Mouse (Mus musculus) MEL (cell line): Measurements from ENCODE around the gene Irx3.

Experiments used
- CTCF ChIP-seq, 3 experiments: IDR thresholded peaks in 2 of 3; conservative IDR thresholded peaks in 1 of 3; 2 replicates each; pipeline ENCODE4 v1.5.1; 2011 to 2012; ENCODE audit warnings: low read length in 3 of 3, low read depth in 2 of 3, mild to moderate bottlenecking in 2 of 3, improper control_type of control experiment in 1 of 3, inconsistent platforms in 1 of 3, mixed read lengths in 1 of 3, moderate library complexity in 1 of 3; ENCODE audit not compliant: control insufficient read depth in 1 of 3, insufficient read depth in 1 of 3, poor library complexity in 1 of 3, severe bottlenecking in 1 of 3
- E2F4 ChIP-seq: IDR thresholded peaks from 2 replicates; pipeline ENCODE4 v1.6.1; 2011; ENCODE audit warnings: low read depth, low read length, improper control_type of control experiment, borderline replicate concordance
- KAT2A ChIP-seq: conservative IDR thresholded peaks from 2 replicates; pipeline ENCODE4 v1.6.1; 2012; ENCODE audit warnings: low read depth, low read length, improper control_type of control experiment, inconsistent platforms
- MAZ ChIP-seq: IDR thresholded peaks from 2 replicates; pipeline ENCODE4 v1.6.1; 2012; ENCODE audit warnings: low read depth, mild to moderate bottlenecking, inconsistent platforms, low read length, improper control_type of control experiment
- NRF1 ChIP-seq: IDR thresholded peaks from 2 replicates; pipeline ENCODE4 v1.6.1; 2014; ENCODE audit warnings: low read depth, mild to moderate bottlenecking, inconsistent platforms, low read length, improper control_type of control experiment, moderate library complexity; ENCODE audit not compliant: poor library complexity, insufficient read depth, severe bottlenecking
- POLR2A ChIP-seq, 2 experiments: IDR thresholded peaks; 2 replicates each; pipeline ENCODE4 v1.6.1; 2011 to 2012; ENCODE audit warnings: low read length in 2 of 2, mild to moderate bottlenecking in 2 of 2, control low read depth in 1 of 2, improper control_type of control experiment in 1 of 2, low read depth in 1 of 2, moderate library complexity in 1 of 2; ENCODE audit not compliant: control insufficient read depth in 1 of 2, insufficient read depth in 1 of 2, poor library complexity in 1 of 2
- TCF12 ChIP-seq: IDR thresholded peaks from 2 replicates; pipeline ENCODE4 v1.6.1; 2014; ENCODE audit warnings: low read depth, mild to moderate bottlenecking, inconsistent platforms, low read length, improper control_type of control experiment, moderate library complexity

DNA sequence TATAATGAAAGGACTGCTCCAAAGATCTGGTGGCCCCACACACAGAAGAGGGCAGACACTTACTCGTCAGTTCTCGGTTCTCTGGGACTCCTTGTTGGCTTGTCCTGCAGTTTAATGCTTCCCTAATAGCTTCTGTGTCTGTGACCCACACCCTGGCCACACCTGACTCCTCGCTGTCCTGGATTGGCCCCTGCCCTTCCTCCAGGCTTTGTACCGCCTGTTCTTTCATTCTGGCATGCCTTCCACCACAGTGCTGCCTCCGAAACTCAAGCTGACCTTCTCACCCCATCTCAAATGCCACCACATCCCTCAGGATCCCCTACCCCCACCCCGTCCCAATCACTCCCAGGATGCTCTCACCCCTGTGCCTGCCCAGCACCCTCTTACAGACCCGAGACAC is 19.7 kb downstream of the Irx3 start:
- TF ChIP-seq E2F4 (no peak), CTCF (IDR thresholded peaks at IDR 0.05 in 2 of 3, conservative IDR thresholded peaks at IDR 0.05 in 1 of 3; ENCODE audit: control insufficient read depth in 1 of 3, insufficient read depth in 1 of 3, low read depth in 2 of 3, low read length in 3 of 3, poor library complexity in 1 of 3, severe bottlenecking in 1 of 3) (no peak), MAZ (no peak), NRF1 (no peak), POLR2A (IDR thresholded peaks at IDR 0.05; ENCODE audit: control insufficient read depth in 1 of 2, insufficient read depth in 1 of 2, low read depth in 1 of 2, low read length in 2 of 2, poor library complexity in 1 of 2) (no peak), KAT2A (no peak), TCF12 (no peak)
